Mouse (Mus musculus) forebrain, embryonic 15.5 days (tissue): Measurements from ENCODE around the gene Tbc1d5. TPM values are rescaled to one million over a fixed set of nuclear protein-coding genes. Genes with fewer than 3 reads are reported as not detected.
A peak's percentile ranks its signal among the peaks of the same experiment; 100 is the strongest.

Experiments used
- ATAC-seq: fragments of 200-750 bp; cut with Nextera tagmentation; replicated peaks from 2 replicates; pipeline ENCODE4 v1.8.0; 2017; ENCODE audit warnings: mild to moderate bottlenecking, moderate TSS enrichment, moderate library complexity
- H3K27ac ChIP-seq: fragments of 300-500 bp; sonication (generic); replicated peaks from 2 replicates; pipeline ENCODE4 v1.5.1; 2015; ENCODE audit warnings: mild to moderate bottlenecking, inconsistent platforms
- H3K27me3 ChIP-seq: fragments of 300-500 bp; sonication (generic); 2 replicates; pipeline ENCODE4 v1.6.1; 2015; ENCODE audit warnings: inconsistent platforms
- H3K36me3 ChIP-seq: fragments of 300-500 bp; sonication (generic); 2 replicates; pipeline ENCODE4 v1.6.1; 2015; ENCODE audit warnings: mild to moderate bottlenecking, inconsistent platforms
- H3K4me1 ChIP-seq: fragments of 300-500 bp; sonication (generic); 2 replicates; pipeline ENCODE4 v1.6.1; 2015; ENCODE audit warnings: inconsistent platforms
- H3K4me2 ChIP-seq: fragments of 300-500 bp; sonication (generic); replicated peaks from 2 replicates; pipeline ENCODE4 v1.6.1; 2015; ENCODE audit warnings: mild to moderate bottlenecking, inconsistent platforms
- H3K4me3 ChIP-seq: fragments of 300-500 bp; sonication (generic); 2 replicates; pipeline ENCODE4 v1.5.1; 2015; ENCODE audit warnings: mild to moderate bottlenecking, inconsistent platforms
- H3K9ac ChIP-seq: fragments of 300-500 bp; sonication (generic); replicated peaks from 2 replicates; pipeline ENCODE4 v1.6.1; 2015; ENCODE audit warnings: mild to moderate bottlenecking, inconsistent platforms
- H3K9me3 ChIP-seq: fragments of 300-500 bp; sonication (generic); 2 replicates; pipeline ENCODE4 v1.6.1; 2016; ENCODE audit warnings: inconsistent platforms
- WGBS: fragments of 180-500 bp; shearing (Covaris S2); methylation state at CpG from one replicate; pipeline ENCODE4 v1.1.7; 2015; ENCODE audit warnings: mixed read lengths; 5-methylcytosine and 5-hydroxymethylcytosine counted together
- polyA plus RNA-seq: library from polyadenylated mRNA; unstranded; fragments of >200 nt; fragmentation: Nextera tagmentation; extraction: Ambion mirVana; gene quantifications from 2 replicates; pipeline ENCODE4 v1.2.1, GENCODE M21; 2015

Tbc1d5 gene
- polyA plus RNA-seq, 1 experiment from 2014 or later: 7.1 TPM

DNA sequence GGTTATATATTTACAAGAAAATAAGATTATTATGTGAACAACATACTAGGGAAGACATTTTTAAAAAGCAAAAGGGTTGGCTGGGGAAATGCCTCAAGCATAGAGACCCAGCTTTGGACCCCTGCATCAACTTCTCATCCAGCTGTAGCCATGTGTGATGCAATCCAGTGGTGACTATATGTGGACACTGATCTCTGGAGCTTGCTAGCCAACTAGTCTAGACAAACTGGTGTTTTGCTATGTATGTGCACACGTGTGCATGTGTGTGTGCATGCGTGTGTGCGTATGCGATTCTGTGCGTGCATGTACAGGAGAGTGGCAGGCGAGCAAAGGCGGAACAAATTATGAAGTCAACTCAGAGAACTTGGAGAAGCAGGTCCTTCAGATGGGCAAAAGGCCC, 414.8 kb downstream of the Tbc1d5 start:
- Histone ChIP-seq H3K4me2 (no peak overlapping the region), H3K9ac (no peak overlapping the region), H3K27me3 (no peaks in the 10 kb centered on the region), H3K4me3 (no peak overlapping the region), H3K27ac (no peak overlapping the region), H3K36me3 (no peaks in the 10 kb centered on the region), H3K4me1 (peaks cover 17% of the 10 kb centered on the region), H3K9me3 (no peaks in the 10 kb centered on the region)
- ATAC-seq: no peak
- 97% methylated on average over 7 of the region's 7 CpGs for WGBS

DNA sequence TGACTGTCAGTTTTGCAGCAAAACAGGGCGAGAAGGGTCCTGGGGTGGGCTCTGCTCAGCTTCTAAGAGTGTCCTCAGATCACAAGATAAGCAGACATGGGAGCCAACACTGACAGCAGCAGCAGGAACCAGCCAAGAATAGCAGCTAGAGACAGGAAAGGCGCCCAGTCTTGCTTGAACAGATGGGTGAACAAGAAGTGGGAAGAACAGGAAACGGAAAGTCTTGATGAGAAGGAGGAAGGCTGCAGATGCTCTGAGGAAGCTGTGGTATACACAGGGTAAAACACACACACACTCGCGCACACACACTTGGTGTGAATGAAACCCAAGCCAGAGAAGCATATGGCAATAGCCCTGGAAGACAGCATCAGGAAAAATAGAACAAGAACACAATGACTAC, 415.7 kb downstream of the Tbc1d5 start:
- Histone ChIP-seq H3K4me1 (peaks cover 17% of the 10 kb centered on the region), H3K27ac (peak overlapping the region; percentile 72), H3K4me3 (no peak overlapping the region), H3K27me3 (no peaks in the 10 kb centered on the region), H3K36me3 (no peaks in the 10 kb centered on the region), H3K4me2 (no peak overlapping the region), H3K9me3 (no peaks in the 10 kb centered on the region), H3K9ac (no peak overlapping the region)
- ATAC-seq: peak; percentile 93
- WGBS: 61% methylated on average over 5 of the region's 5 CpGs

DNA sequence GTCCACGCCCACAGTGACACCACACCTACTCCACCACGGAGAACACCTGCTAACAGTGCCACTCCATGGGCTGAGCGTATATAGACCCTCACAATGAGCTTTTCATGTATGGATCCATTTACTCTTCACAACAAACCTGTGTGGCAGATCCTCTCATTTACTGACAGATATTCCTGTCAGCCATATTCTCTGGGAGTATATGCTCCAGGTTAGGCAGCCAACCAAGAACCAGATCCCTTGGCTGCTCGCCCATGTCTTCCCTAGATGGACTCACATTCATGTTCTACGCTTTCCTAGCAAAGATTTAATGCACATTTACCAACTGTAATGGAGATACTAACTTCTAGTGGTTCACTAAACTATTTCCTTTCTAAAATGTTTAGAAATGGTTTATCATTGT, 416.9 kb downstream of the Tbc1d5 start:
- no peak overlapping the region for H3K9ac ChIP-seq
- 92% methylated on average over 5 of the region's 5 CpGs for WGBS
- H3K27ac ChIP-seq: no peak overlapping the region

DNA sequence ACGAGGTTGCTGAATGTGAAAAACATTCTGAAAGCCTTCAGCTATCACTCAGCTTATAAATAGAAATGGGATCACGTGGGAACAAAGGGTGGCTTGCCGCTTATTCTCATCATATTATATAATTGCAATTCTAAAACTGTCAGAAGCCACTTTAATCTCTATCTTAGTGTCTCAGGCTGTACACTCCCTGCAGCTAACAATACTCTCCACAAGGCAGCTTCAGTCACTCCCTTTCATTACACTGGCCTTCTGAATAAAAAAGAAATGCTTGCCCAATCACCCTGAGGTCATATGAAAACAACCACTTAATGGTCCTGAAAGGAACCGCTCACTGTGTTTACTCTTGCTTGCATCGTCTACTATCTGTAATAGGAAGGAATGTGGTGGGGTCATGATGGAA, 418.1 kb downstream of the Tbc1d5 start:
- Histone ChIP-seq H3K4me1 (peaks cover 17% of the 10 kb centered on the region), H3K9ac (no peak overlapping the region), H3K36me3 (no peaks in the 10 kb centered on the region), H3K4me2 (no peak overlapping the region), H3K4me3 (no peak overlapping the region), H3K27me3 (no peaks in the 10 kb centered on the region), H3K27ac (peak overlapping the region; percentile 57; the same call in 1 of the 2 replicates), H3K9me3 (no peaks in the 10 kb centered on the region)
- WGBS: 18% methylated on average over 5 of the region's 5 CpGs
- peak; percentile 38 for ATAC-seq

More for the DNA sequence above, 416.9 kb downstream of the Tbc1d5 start:
- H3K4me1 ChIP-seq: peaks cover 17% of the 10 kb centered on the region
- H3K27me3 ChIP-seq: no peaks in the 10 kb centered on the region
- no peak for ATAC-seq
- H3K9me3 ChIP-seq: no peaks in the 10 kb centered on the region
- no peak overlapping the region for H3K4me3 ChIP-seq
- H3K4me2 ChIP-seq: no peak overlapping the region
- no peaks in the 10 kb centered on the region for H3K36me3 ChIP-seq

DNA sequence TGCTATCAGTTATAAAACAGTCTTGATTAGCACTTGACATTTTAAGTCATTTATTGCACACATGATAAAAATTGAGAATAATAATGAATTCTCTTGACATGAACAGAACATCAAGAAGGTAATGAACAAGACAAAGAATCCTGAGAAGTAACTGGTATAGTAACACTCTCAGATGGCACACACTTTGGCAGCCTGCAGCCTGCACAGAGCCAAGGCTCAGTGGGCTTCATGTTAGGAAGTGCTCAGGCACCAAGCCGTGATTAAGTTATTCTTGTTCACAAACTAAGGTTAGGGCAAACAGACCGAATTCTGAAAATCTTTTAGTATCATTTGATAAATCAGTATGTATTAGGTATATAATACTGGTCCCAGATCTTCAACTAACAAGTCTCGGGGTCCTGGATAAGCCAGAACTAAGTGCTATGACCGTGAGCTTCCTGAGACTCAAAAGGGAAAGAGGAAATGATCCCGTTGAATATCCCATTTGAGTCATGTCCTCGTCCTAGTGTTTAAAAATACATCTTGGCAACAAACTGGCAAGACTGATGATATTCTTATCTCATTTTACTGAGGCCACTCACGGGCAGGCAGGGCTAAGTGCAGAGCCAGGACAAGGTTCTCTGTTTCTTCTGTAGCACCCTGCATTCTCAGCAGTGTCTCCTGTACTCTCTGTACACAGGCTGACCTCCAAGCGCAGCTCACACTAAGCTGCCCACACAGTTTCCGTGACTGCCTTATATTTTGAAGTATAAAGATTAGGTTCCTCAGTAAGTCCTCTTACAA, 425.6 kb downstream of the Tbc1d5 start:
- 84% methylated on average over 9 of the region's 9 CpGs for WGBS
- Histone ChIP-seq H3K9ac (no peak overlapping the region), H3K4me1 (no peaks in the 10 kb centered on the region), H3K27ac (no peak overlapping the region), H3K9me3 (no peaks in the 10 kb centered on the region), H3K4me2 (no peak overlapping the region), H3K36me3 (no peaks in the 10 kb centered on the region), H3K27me3 (no peaks in the 10 kb centered on the region), H3K4me3 (no peak overlapping the region)
- no peak for ATAC-seq

DNA sequence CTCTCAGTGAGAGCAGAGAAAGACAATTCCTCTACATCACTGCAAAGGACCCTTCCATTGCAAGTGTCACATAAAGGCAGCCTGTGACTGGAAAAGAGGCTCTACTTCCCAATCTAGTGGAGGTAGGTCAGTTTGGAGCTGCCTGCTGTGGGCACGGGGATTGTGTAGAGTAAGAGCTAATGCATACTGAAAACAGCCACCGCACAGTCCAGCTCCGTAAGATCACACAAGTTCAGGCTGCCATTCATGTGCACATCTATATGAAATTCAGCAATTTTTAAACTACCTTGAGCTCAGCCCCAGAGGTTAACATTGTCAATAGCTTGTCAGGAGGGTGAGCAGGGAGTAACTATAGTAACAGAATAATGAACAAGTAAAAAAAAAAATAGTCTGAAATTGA, 426.4 kb downstream of the Tbc1d5 start:
- 86% methylated on average over 3 of the region's 3 CpGs for WGBS
- Histone ChIP-seq H3K9ac (no peak overlapping the region), H3K27me3 (no peaks in the 10 kb centered on the region), H3K27ac (0 out of 2 replicates have a peak overlapping the region, but pooled peaks have one; percentile 23), H3K4me3 (no peak overlapping the region), H3K36me3 (no peaks in the 10 kb centered on the region), H3K4me2 (no peak overlapping the region), H3K9me3 (no peaks in the 10 kb centered on the region), H3K4me1 (no peaks in the 10 kb centered on the region)
- ATAC-seq: no peak

DNA sequence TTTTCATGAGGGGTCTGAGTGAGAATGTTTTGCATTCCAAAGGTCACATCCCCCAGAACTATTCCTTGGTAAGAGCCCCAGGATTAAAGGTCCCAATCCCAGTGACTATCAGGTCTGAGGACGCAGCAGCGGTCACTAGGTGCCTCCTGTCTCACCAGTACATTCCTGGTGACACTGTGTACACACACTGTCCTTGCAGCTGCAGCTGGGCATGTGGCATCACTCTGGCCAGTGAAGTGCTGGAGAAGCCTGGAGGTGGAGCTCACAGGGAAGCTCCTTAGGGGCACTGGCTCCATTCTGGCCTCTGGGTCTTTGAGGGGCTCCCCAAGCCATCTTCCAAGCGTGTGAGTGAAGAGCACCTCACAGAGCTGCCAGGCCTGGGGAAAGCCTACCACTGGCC, 427.2 kb downstream of the Tbc1d5 start:
- Histone ChIP-seq H3K4me2 (no peak overlapping the region), H3K27ac (no peak overlapping the region), H3K9ac (no peak overlapping the region), H3K9me3 (no peaks in the 10 kb centered on the region), H3K36me3 (no peaks in the 10 kb centered on the region), H3K4me1 (no peaks in the 10 kb centered on the region), H3K4me3 (no peak overlapping the region), H3K27me3 (no peaks in the 10 kb centered on the region)
- no peak for ATAC-seq
- 87% methylated on average over 3 of the region's 3 CpGs for WGBS

DNA sequence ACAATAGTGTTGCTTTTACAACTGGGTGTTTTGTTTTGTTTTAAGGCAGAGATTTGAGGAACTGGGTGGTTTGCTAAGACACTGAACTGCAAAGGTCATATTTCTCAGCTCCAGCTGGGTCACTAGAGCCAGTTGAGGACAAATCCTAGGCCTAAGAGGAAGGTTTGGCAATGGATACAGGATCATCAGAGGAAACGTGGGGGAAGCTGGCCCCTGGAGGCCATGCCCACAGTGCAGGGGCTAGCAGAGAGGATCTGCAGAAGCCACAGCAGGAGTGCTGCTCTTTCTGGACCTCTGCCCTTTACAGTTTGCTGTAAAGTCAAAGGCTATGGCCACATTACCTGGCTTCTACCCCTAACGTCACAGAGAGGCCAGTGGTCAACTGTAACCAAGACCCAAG, 428.3 kb downstream of the Tbc1d5 start:
- WGBS: 57% methylated on average over 2 of the region's 2 CpGs
- Histone ChIP-seq H3K4me1 (no peaks in the 10 kb centered on the region), H3K27ac (no peak overlapping the region), H3K9ac (no peak overlapping the region), H3K9me3 (no peaks in the 10 kb centered on the region), H3K4me2 (no peak overlapping the region), H3K36me3 (no peaks in the 10 kb centered on the region), H3K4me3 (no peak overlapping the region), H3K27me3 (no peaks in the 10 kb centered on the region)
- ATAC-seq: no peak

DNA sequence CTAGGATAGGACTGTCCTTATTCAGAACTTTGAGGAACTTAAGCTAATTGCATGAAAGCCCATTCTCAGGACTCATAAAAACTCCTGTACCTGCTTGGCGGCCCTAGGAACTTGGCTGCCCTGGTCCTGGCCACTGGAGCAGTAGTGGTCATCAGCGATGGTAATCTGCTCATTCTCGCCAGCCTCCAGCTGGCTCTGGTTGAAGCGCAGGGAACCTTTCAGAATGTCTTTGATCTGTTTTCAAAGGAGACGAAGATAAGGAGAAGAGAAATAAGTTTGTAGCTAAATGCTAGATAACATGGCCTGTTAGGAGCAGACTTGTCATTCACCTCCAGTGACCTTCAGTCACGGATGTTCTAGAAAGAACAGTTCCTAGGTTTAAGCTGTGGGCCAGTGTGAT, 437.8 kb downstream of the Tbc1d5 start:
- Histone ChIP-seq H3K4me2 (no peak overlapping the region), H3K36me3 (no peaks in the 10 kb centered on the region), H3K27me3 (no peaks in the 10 kb centered on the region), H3K4me3 (no peak overlapping the region), H3K9ac (no peak overlapping the region), H3K27ac (no peak overlapping the region), H3K9me3 (no peaks in the 10 kb centered on the region), H3K4me1 (peaks cover 5% of the 10 kb centered on the region; the same call in 1 of the 2 replicates)
- 89% methylated on average over 6 of the region's 6 CpGs for WGBS
- no peak for ATAC-seq

DNA sequence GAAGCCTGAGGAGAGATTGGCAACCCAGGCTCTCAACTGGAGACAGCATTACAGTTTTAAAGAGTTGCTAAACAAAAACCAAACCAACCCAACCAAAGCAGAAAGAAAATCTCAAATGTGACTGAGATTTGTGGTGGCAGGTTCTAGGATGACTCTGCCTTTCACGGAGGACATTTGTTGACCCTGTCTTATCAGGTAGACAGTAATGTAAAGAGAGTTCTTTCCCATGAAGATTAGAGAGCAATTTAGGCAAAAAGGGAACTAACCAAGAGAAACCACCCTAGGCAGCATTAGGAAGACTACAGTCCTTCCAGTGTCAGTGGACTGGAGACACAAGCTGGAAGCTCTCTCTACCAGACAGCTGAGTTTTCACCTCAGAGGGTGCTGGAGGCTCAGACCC, 438.3 kb downstream of the Tbc1d5 start:
- H3K9me3 ChIP-seq: no peaks in the 10 kb centered on the region
- H3K36me3 ChIP-seq: no peaks in the 10 kb centered on the region
- WGBS: 95% methylated on average over 1 of the region's 1 CpGs
- no peak for ATAC-seq
- H3K27ac ChIP-seq: no peak overlapping the region
- no peak overlapping the region for H3K9ac ChIP-seq
- no peak overlapping the region for H3K4me2 ChIP-seq
- no peaks in the 10 kb centered on the region for H3K27me3 ChIP-seq
- H3K4me1 ChIP-seq: peaks cover 9% of the 10 kb centered on the region
- H3K4me3 ChIP-seq: no peak overlapping the region

DNA sequence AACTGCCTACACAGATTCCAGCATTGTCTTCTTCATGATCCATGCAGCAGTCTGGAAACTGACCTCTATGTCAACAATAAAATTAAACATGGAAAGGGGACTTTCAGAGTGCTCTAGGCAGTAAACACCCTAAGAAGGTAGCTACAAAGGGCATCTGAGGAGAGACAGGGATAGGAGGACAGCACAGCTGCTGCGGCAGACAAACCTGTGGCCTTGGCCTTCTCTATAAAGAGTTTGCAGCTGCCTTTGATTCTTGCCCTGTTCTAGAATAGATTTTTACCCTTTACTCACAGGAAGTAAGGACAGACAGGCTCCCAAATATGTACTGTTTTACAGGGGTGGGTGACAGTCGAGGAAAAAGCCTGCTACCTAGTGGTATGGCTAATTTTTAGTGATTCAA, 440.7 kb downstream of the Tbc1d5 start:
- Histone ChIP-seq H3K9me3 (no peaks in the 10 kb centered on the region), H3K4me2 (no peak overlapping the region), H3K4me3 (no peak overlapping the region), H3K36me3 (no peaks in the 10 kb centered on the region), H3K27ac (no peak overlapping the region), H3K27me3 (no peaks in the 10 kb centered on the region), H3K9ac (no peak overlapping the region), H3K4me1 (peaks cover 9% of the 10 kb centered on the region)
- ATAC-seq: no peak
- 94% methylated on average over 2 of the region's 2 CpGs for WGBS

DNA sequence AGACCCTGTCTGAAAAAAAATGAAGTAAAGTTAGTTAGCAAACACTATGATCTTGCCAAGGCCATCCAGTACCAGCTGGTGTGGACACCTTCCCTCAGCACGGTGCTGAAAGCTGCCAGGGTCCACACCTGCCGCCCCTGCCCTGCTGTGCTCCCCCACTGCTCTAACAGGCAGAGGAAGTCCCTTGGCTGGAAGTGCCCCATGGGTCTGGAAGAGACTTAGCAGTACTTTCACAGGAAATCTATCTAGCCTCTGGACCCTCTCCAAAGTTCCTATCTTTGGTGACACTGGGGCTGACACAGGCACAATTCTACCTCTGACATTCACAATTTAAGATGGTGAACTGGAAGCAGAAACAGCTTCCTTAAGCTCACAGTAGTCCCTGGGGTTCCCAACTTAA, 442.1 kb downstream of the Tbc1d5 start:
- peaks cover 9% of the 10 kb centered on the region for H3K4me1 ChIP-seq
- H3K9ac ChIP-seq: no peak overlapping the region
- H3K36me3 ChIP-seq: no peaks in the 10 kb centered on the region
- H3K9me3 ChIP-seq: no peaks in the 10 kb centered on the region
- H3K4me3 ChIP-seq: no peak overlapping the region
- H3K4me2 ChIP-seq: no peak overlapping the region
- WGBS: 71% methylated on average over 2 of the region's 2 CpGs
- no peak overlapping the region for H3K27ac ChIP-seq
- 0 out of 2 replicates have a peak, but pooled peaks have one; percentile 20 for ATAC-seq
- no peaks in the 10 kb centered on the region for H3K27me3 ChIP-seq
